Mouse (Mus musculus) right cerebral cortex, postnatal 36 days (tissue): Measurements from ENCODE around the gene Utp4.
"Not testable (repeated sequence)": the region's sequence is repeated elsewhere in the genome, so short reads cannot be mapped to it uniquely, and the experiment has no call there.

Experiments
- DNase-seq, 2 experiments: peaks; one replicate each; pipeline ENCODE4 v3.0.0; 2022; ENCODE audit warnings: low spot score in 2 of 2, mixed read lengths in 1 of 2

The Utp4 gene

GRCm38 (mm10) chr8:106893481-106894156 is at the start of gene Utp4:
Gene Utp4, plus strand, starts transcription at chr8:106893636.
- DNase-seq: peak; percentile 80 to 81

- DNase-seq: no peak
Observed at GRCm38 (mm10) chr8:106850034-106850433, 43.4 kb upstream of the Utp4 start.

DNA sequence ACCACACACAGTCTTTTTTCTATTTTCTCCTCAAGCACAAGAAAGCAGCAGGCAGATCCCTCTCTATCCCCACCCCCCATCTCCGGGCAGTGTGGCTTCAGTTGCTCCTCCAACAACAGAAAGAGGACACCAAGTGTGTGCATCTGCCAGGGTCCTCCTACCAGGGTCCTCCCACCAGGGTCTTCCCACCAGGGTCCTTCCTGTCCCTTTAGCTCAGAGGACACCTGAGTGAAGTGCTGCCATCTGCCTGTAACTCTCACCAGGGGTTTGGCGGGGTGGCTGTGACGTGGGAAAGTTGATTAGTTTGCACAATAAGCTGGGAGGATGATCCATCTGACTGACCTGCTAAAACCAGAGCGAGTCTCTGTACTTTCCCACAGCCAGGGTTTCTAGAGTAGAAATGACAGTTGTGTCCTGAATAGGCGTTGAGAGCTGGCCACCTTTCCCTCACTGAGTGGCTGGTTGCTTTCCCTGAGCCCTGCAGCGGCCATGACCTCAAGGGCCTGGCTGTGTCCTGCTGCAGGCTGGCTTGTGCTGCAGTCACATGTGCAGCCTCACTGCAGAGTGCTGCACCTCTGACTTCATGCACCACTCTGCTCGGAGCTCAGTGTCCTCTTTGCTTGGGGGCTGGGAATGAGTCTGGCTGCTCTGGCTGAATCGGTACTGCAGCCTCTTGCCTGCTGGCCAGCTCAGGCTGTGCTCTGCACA is 38.7 kb upstream of the Utp4 start:
- DNase-seq: no peak

GRCm38 (mm10) chr8:106855242-106855562 is 38.2 kb upstream of the Utp4 start:
- DNase-seq: no peak

DNA sequence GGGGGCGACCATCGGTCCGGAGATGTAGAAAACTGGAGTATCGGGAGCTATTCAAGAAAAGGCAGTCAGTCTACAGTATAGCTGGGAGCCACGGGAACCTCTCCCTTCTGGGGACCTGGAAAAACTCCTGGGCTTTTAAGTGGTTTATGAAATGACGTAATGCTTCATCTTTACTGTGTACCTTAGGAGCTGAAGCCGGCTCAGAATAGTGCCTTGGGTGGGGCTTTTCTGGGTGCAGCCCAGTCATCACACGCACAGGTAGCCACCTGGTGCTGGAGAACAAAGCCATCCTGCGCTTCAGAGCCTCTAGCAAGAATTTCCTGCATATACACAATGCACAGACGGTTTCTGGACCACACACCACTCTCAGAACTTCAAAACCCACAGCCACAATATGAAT is 30.6 kb upstream of the Utp4 start:
- DNase-seq: no peak

DNA sequence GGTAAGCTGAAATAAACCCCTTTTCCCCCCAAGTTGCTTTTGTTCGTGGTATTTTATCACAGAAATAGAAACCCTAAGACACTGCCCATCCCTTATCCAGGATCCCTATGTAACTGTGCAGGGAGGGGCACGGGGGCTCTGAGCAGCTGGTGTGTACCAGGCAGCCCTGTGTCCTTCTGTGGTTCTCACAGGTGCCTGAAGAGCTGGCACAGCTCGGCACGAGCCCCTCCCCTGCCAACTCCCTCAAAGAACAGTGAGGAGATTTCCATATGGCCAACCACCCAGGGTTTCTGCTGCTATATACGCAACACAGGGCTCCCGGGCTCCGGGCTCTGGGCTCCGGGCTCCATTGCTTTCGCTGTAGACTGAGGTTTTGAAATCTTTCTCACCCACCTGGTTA is 28.1 kb upstream of the Utp4 start:
- no peak for DNase-seq

- no peak for DNase-seq
Observed at GRCm38 (mm10) chr8:106870051-106870450, 23.4 kb upstream of the Utp4 start, which contains the start of gene Has3. Gene Has3, plus strand, starts transcription at chr8:106870242.

GRCm38 (mm10) chr8:106870537-106871327 is 22.7 kb upstream of the Utp4 start:
- peak; percentile 38 to 42 for DNase-seq

GRCm38 (mm10) chr8:106871328-106871926 is 22.0 kb upstream of the Utp4 start:
- DNase-seq: no peak

DNA sequence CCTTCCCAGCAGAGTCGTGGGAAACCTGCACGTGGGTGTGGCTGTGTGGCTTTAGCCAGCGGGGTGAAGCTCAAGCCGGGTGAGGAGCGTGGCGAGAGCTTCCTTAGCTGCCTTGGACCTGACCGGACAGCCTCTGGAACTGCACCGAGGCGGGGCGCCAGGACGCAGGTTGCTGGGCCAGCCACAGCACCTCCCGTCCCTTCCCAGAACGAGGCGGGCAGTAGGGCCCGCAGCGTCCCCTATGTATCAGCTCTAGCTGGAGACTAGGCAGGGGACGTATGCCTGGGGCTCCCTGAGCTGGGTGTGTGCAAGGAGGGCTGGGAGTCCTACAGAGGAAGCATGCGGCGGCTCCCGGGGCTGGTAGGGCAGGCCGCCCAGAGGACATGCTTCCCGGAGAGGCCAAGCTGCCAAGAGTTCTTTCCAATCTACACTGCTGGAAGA is 21.5 kb upstream of the Utp4 start:
- DNase-seq: no peak

DNA sequence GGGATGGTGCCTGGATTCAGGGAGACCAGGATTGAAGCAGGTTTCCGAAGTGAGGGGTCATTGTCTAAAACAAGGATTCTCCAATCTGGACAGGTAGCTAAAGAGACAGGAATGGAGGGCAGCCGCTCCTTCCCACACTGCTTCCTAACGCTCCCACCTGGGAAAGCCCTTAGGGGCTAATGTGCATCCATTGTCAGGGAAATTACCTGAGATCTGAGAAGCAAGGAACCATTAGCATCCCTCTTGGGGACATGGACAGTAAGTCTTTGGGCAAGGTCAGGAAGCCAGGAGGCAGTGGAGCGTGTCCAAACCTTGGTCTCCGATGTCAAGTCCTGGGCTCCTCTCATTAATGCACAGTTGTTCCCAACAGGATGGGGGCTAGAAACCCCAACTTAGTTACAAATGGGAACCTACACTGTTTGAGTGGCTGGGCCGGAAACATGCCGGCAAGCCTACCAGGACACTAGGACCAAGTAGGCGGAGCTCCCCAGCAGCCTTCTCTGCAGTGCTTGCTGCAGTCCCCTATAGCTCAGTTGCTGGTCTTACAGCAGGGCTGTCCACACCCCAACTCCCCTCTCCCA is 20.9 kb upstream of the Utp4 start:
- no peak for DNase-seq

DNA sequence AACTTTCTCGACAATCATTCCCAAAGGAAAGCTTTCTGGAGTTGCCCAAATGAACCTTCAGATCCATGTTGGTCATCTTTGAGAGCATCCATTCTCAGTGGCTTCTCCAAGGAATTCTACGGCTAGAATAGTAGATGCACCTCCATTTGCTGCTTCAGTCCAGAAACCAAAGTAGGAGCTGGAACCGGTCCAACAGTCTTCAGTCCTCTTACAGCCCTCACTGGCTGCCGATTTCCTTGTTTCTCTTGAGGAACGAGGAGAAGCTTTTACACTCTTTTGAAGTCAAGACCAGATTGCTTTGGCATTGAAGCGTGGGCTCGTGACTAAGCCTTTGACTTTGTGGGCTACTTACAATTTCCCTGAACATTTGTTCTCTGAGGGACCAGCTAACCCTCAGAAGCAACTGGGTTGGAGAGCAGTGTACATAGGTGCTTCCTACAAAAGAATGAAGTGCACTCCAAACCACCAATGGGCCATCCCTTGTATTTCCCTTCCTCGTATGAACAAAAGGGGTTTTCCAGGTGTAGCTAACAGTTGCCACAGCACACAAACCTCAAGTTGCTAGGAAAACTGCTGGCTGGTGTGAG is 13.2 kb upstream of the Utp4 start:
- no peak for DNase-seq

- not testable (repeated sequence) for DNase-seq
Observed at GRCm38 (mm10) chr8:106884094-106884493, 9.3 kb upstream of the Utp4 start.

- not testable (repeated sequence) for DNase-seq
Observed at GRCm38 (mm10) chr8:106884826-106885400, 8.5 kb upstream of the Utp4 start.

DNA sequence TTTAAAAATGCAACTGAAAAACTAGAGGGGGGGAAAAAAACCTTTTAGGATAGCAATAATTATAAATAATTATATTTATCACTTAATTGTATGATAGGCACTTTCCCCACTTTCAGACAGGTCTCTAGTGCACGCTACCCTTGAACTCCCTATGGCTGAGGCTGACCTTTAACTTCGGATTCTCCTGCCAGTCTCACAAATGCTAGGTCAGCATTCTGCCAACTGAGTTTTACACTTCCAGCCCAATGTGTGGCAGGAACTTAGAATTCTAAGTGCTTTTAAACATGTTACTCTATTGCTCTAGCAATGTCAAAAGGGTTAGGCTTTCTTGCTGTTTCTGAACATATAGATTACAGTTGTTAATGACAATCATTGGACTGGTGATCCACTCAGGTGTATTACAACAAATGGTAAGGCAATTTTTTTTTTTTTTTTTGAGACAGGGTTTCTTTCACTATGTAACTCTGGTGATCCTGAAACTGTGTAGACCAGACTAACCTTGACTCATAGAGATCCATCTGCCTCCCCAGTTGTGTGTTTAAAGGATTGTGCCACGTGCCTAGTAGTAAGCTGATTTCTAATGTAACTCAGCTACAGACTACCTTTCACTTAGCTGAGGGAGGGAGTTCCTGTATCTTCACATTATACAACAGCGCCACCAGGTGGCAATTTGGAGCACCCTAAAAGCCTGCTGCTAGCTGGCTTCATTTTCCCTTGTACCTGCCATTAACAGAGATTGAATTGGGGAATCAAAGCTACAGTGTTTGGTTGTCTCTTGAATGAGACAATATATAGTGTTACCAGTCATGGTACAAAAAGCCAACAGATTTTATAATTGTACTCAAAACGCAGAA is 5.9 kb upstream of the Utp4 start:
- DNase-seq: peak; percentile 49 to 50

DNA sequence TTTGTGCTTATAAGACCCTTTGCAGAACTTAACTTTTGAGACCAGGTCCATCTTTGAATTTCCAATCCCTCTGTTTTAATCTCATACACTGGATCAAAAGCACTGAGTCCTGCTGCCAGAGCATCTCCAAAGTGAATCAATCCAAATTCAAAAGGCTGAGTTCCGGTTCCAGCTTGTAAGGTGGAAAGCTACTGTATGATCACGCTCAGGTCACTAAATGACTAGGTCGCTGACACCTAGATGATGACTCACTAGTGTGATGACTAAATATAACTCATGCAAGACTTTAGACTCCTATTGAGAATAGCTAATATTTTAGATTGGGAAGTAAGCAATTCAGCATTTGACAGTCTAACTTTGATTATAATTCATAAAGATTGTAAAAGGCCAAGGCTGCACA is 4.6 kb upstream of the Utp4 start:
- DNase-seq: no peak

- no peak for DNase-seq
Observed at GRCm38 (mm10) chr8:106892210-106892805, 1.1 kb upstream of the Utp4 start.

- no peak for DNase-seq
Observed at GRCm38 (mm10) chr8:106892806-106893451, 507 bp upstream of the Utp4 start.

DNA sequence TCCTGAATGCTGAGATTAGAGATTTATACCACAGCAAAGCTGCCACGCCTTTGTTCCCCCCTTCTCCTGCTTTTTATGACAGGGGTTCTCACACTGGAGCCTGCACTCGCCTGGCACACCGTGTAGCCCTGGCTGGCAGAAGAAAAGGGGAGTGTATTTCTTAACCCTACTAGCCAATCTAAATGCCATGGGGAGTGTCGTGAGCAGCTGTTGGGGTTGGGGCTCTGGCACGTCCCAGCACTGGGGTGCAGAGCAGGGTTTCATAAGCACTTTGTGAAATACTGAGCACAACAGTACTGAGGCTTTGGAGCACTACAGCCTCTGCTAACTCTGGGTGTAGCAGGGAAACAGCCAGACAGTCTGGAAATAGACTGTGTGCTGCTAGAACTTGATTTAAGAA is 6.0 kb downstream of the Utp4 start:
- no peak for DNase-seq
